Mouse (Mus musculus): ENCODE measurements around the gene Dek.

GRCm38 (mm10) chr13:47153206-47153605, 47.2 kb upstream of the Dek start:
- no peak for TF ChIP-seq CTCF (IDR thresholded peaks at IDR 0.05; ENCODE audit: insufficient read depth, low read length)
- TF ChIP-seq POLR2A (IDR thresholded peaks at IDR 0.05; ENCODE audit: borderline replicate concordance, extremely low read depth, low read depth, low read length), result no peak

Data from lung, adult 2 months (tissue).